Mouse (Mus musculus) heart, embryonic 12.5 days (tissue): ENCODE measurements around the gene Six2. TPM values are rescaled to one million over a fixed set of nuclear protein-coding genes. Genes with fewer than 3 reads are reported as not detected.
A peak's percentile ranks its signal among the peaks of the same experiment; 100 is the strongest.

Experiments
- ATAC-seq: fragments of 200-750 bp; cut with Nextera tagmentation; 2 replicates; pipeline ENCODE4 v1.8.0; 2017; ENCODE audit warnings: moderate TSS enrichment, moderate library complexity; ENCODE audit not compliant: insufficient number of reproducible peaks, low FRiP score
- H3K27ac ChIP-seq: fragments of 300-500 bp; sonication (generic); 2 replicates; pipeline ENCODE4 v1.5.1; 2016; ENCODE audit warnings: mild to moderate bottlenecking, moderate library complexity; ENCODE audit not compliant: poor library complexity, severe bottlenecking
- H3K27me3 ChIP-seq: fragments of 300-500 bp; sonication (generic); replicated peaks from 2 replicates; pipeline ENCODE4 v1.6.1; 2016; ENCODE audit warnings: mild to moderate bottlenecking, moderate library complexity
- H3K36me3 ChIP-seq: fragments of 300-500 bp; sonication (generic); 2 replicates; pipeline ENCODE4 v1.6.1; 2016; ENCODE audit warnings: mild to moderate bottlenecking, moderate library complexity
- H3K4me1 ChIP-seq: fragments of 300-500 bp; sonication (generic); replicated peaks from 2 replicates; pipeline ENCODE4 v1.6.1; 2016; ENCODE audit warnings: mild to moderate bottlenecking
- H3K4me2 ChIP-seq: fragments of 300-500 bp; sonication (generic); 2 replicates; pipeline ENCODE4 v1.6.1; 2016; ENCODE audit warnings: mild to moderate bottlenecking, moderate library complexity
- H3K4me3 ChIP-seq: fragments of 300-500 bp; sonication (generic); 2 replicates; pipeline ENCODE4 v1.5.1; 2016; ENCODE audit warnings: mild to moderate bottlenecking
- H3K9ac ChIP-seq: fragments of 300-500 bp; sonication (generic); 2 replicates; pipeline ENCODE4 v1.6.1; 2016; ENCODE audit warnings: mild to moderate bottlenecking, moderate library complexity
- H3K9me3 ChIP-seq: fragments of 300-500 bp; sonication (generic); replicated peaks from 2 replicates; pipeline ENCODE4 v1.6.1; 2016; ENCODE audit warnings: mild to moderate bottlenecking, moderate library complexity
- WGBS: fragments of 180-500 bp; shearing (Covaris S2); methylation state at CpG from one replicate; pipeline ENCODE4 v1.1.7; 2016; 5-methylcytosine and 5-hydroxymethylcytosine counted together
- polyA plus RNA-seq: library from polyadenylated mRNA; unstranded; fragments of >200 nt; fragmentation: Nextera tagmentation; extraction: Ambion mirVana; gene quantifications from 2 replicates; pipeline ENCODE4 v1.2.1, GENCODE M21; 2016

The Six2 gene
- polyA plus RNA-seq, 1 experiment from 2014 or later = 0.18 TPM

DNA sequence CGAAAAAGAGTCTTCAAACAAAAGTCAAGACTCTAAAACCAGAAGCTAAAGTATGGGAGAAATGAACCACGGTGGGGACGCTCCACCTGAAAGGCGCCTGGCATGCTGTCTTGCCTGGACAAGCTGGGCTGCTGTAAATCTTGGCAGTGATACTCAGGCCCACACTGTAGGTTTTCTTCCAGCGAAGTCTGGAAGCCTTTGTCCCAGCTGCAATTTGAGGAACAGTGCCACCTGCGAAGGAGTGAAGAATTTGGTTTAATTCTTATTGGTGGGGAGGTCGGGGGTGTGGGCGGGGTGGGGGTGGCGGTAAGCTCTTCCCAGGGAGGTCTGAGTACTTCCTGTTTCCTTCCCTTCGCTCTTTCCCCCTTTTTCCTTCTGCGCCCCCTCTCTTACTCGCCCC is 42.8 kb downstream of the Six2 start:
- no peak for ATAC-seq

DNA sequence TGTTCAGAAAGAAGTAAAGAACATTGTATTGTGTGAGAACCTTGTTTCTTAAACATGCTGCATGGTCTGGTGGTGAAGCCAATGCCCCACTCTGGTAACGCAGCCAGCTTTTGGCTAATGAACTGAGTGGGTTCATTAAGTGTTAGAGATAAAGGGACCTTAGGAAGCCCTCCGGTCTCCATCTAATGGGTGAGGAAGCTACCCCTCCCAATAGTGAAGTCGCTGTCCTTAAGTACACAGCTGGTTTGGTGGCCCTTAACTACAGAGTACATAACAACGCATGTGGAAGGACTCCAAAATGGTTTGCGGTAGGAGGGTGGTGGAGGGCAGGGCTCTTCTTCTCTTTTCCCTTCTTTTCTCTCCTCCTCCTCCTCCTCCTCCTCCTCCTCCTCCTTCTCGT is 50.2 kb downstream of the Six2 start:
- Histone ChIP-seq H3K9ac (no peak overlapping the region), H3K27ac (no peak overlapping the region), H3K4me2 (no peak overlapping the region), H3K9me3 (no peaks in the 10 kb centered on the region), H3K4me1 (no peaks in the 10 kb centered on the region), H3K27me3 (peaks cover 73% of the 10 kb centered on the region), H3K36me3 (no peaks in the 10 kb centered on the region), H3K4me3 (no peak overlapping the region)
- WGBS = 46% methylated on average over 6 of the region's 6 CpGs
- ATAC-seq = no peak

More for the DNA sequence above, 42.8 kb downstream of the Six2 start:
- H3K4me3 ChIP-seq = peak overlapping the region; percentile 42
- no peaks in the 10 kb centered on the region for H3K9me3 ChIP-seq
- no peaks in the 10 kb centered on the region for H3K36me3 ChIP-seq
- 11% methylated on average over 11 of the region's 12 CpGs for WGBS
- H3K27me3 ChIP-seq = peaks cover 81% of the 10 kb centered on the region
- H3K9ac ChIP-seq = no peak overlapping the region
- peak overlapping the region; percentile 74 for H3K4me2 ChIP-seq
- 0 out of 2 replicates have a peak, but pooled peaks cover 7% of the 10 kb centered on the region for H3K4me1 ChIP-seq
- no peak overlapping the region for H3K27ac ChIP-seq

Other genes with a start within 250 kb of the Six2 start
- gene Six3, start 74.7 kb downstream of the Six2 start, polyA plus RNA-seq = not detected in 2 replicates